ENCODE assay signal across 9 mouse cellular contexts in the genomic region with DNA sequence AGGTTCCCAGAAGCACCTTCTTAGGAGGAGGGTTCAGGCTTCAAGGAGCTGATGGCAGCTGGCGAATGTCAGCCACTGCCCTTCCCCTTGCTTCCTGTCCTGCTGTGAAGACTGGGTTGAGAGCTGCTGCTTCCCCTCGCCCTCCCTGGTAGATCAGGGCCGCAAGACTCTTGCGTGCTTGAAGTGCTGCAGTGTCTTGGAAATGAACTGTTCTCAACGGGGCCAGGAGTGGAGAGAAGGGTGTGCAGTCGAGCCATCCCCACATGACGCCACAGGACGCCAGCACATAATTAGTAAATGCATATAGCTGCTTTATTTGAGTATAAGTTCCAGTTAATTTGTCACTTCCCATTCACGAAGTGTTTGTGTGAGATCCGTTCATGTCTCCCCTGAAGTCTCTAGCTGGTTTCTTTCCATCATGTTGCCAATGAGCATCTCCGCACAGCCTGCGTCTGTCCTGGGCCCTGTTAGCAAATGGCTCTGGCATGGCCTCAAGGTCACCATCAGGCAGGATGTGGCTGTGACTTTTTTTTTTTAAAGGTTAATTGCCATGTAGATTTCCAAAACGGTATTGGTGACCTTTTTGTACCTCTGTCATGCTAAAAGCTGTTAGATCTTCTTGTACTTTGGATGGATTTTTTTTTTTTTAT. TPM values are rescaled to one million over a fixed set of nuclear protein-coding genes. Genes with fewer than 3 reads are reported as not detected.
A peak's percentile ranks its signal among the peaks of the same experiment; 100 is the strongest.
DNase-seq lines count a peak whose midpoint lies in the region; ATAC-seq lines count a peak whose summit lies in the region.
"Had no signal": no experiment of that assay in that cellular context is flagged by ENCODE, and none has a peak within 500 bp of the region (broad histone marks: within the 10 kb centered on the region; RNA-seq: fewer than 3 reads in every experiment).

No protein-coding gene starts in this region.

- DNase-seq in hindbrain, embryonic 11.5 days (ENCODE audit: low spot score): no peak
- peak; percentile 56 for DNase-seq in adrenal gland, postnatal 25 days
- DNase-seq in right cerebral cortex, postnatal 4 days: no peak

- 24% methylated on average over 13 of the region's 13 CpGs for WGBS in hindbrain, embryonic 11.5 days
- 24% methylated on average over 13 of the region's 13 CpGs for WGBS in hindbrain, embryonic 12.5 days
- WGBS in heart, embryonic 15.5 days: 21% methylated on average over 13 of the region's 13 CpGs
- 8% methylated on average over 13 of the region's 13 CpGs for WGBS in lung, embryonic 15.5 days
- 22% methylated on average over 13 of the region's 13 CpGs for WGBS in stomach, embryonic 16.5 days

- H3K4me3 ChIP-seq in hindbrain, embryonic 11.5 days (ENCODE audit: low read depth, low read length): no peak overlapping the region
- no peak overlapping the region for H3K4me3 ChIP-seq in hindbrain, embryonic 12.5 days
- H3K4me3 ChIP-seq in heart, embryonic 15.5 days: 0 out of 2 replicates have a peak overlapping the region, but pooled peaks have one; percentile 3
- no peak overlapping the region for H3K4me3 ChIP-seq in lung, embryonic 15.5 days
- no peak overlapping the region for H3K4me3 ChIP-seq in stomach, embryonic 16.5 days (replicated peaks; ENCODE audit: low read length)

- peak; percentile 25; the same call in 1 of the 2 replicates for ATAC-seq in hindbrain, embryonic 11.5 days (ENCODE audit: low FRiP score)
- no peak for ATAC-seq in hindbrain, embryonic 12.5 days (ENCODE audit: low FRiP score)
- ATAC-seq in heart, embryonic 15.5 days (replicated peaks; ENCODE audit: insufficient number of reproducible peaks, insufficient read depth, low FRiP score, low read depth): peak; percentile 62
- ATAC-seq in lung, embryonic 15.5 days (ENCODE audit: borderline replicate concordance, extremely low read depth, low FRiP score, low TSS enrichment): peak; percentile 88
- ATAC-seq in stomach, embryonic 16.5 days (ENCODE audit: insufficient read depth, low FRiP score): peak; percentile 65
- no peak for ATAC-seq in CD4-positive, CD25-positive, alpha-beta regulatory T cell, adult 4 months
- ATAC-seq: Patski had no signal

- peaks cover 3% of the 10 kb centered on the region; the same call in 1 of the 2 replicates for H3K4me1 ChIP-seq in hindbrain, embryonic 11.5 days (replicated peaks; ENCODE audit: control insufficient read depth, insufficient read depth, low read length)
- H3K4me1 ChIP-seq in hindbrain, embryonic 12.5 days: peaks cover 28% of the 10 kb centered on the region
- H3K4me1 ChIP-seq in heart, embryonic 15.5 days (replicated peaks): peaks cover 56% of the 10 kb centered on the region
- H3K4me1 ChIP-seq in lung, embryonic 15.5 days: peaks cover 78% of the 10 kb centered on the region
- peaks cover 63% of the 10 kb centered on the region for H3K4me1 ChIP-seq in stomach, embryonic 16.5 days (ENCODE audit: control insufficient read depth, insufficient read depth, low read length)

- no peak overlapping the region for H3K4me2 ChIP-seq in hindbrain, embryonic 11.5 days (replicated peaks; ENCODE audit: low read depth, low read length)
- no peak overlapping the region for H3K4me2 ChIP-seq in hindbrain, embryonic 12.5 days (replicated peaks)
- H3K4me2 ChIP-seq in heart, embryonic 15.5 days: peak overlapping the region; percentile 27; the same call in 1 of the 2 replicates
- H3K4me2 ChIP-seq in lung, embryonic 15.5 days: peak overlapping the region; percentile 39
- H3K4me2 ChIP-seq in stomach, embryonic 16.5 days (ENCODE audit: low read depth, low read length): peak overlapping the region; percentile 36

- H3K27me3 ChIP-seq in hindbrain, embryonic 11.5 days (ENCODE audit: control insufficient read depth, insufficient read depth, low read length): no peaks in the 10 kb centered on the region
- no peaks in the 10 kb centered on the region for H3K27me3 ChIP-seq in hindbrain, embryonic 12.5 days
- H3K27me3 ChIP-seq in heart, embryonic 15.5 days: no peaks in the 10 kb centered on the region
- no peaks in the 10 kb centered on the region for H3K27me3 ChIP-seq in lung, embryonic 15.5 days
- no peaks in the 10 kb centered on the region for H3K27me3 ChIP-seq in stomach, embryonic 16.5 days (ENCODE audit: control insufficient read depth, insufficient read depth, low read length)
- H3K27me3 ChIP-seq: Patski had no signal

- no peak overlapping the region for H3K9ac ChIP-seq in hindbrain, embryonic 11.5 days (ENCODE audit: low read depth, low read length)
- H3K9ac ChIP-seq in hindbrain, embryonic 12.5 days: no peak overlapping the region
- 0 out of 2 replicates have a peak overlapping the region, but pooled peaks have one; percentile 14 for H3K9ac ChIP-seq in heart, embryonic 15.5 days
- H3K9ac ChIP-seq in lung, embryonic 15.5 days: no peak overlapping the region; the same call in 1 of the 2 replicates
- peak overlapping the region; percentile 52 for H3K9ac ChIP-seq in stomach, embryonic 16.5 days (ENCODE audit: low read length)

- H3K9me3 ChIP-seq in hindbrain, embryonic 11.5 days (ENCODE audit: control insufficient read depth, low read length): no peaks in the 10 kb centered on the region
- H3K9me3 ChIP-seq in hindbrain, embryonic 12.5 days (replicated peaks): no peaks in the 10 kb centered on the region
- no peaks in the 10 kb centered on the region for H3K9me3 ChIP-seq in heart, embryonic 15.5 days (replicated peaks)
- no peaks in the 10 kb centered on the region for H3K9me3 ChIP-seq in lung, embryonic 15.5 days
- H3K9me3 ChIP-seq in stomach, embryonic 16.5 days (replicated peaks; ENCODE audit: control insufficient read depth, low read length): no peaks in the 10 kb centered on the region

- no peak overlapping the region for H3K27ac ChIP-seq in hindbrain, embryonic 11.5 days (ENCODE audit: low read depth, low read length)
- H3K27ac ChIP-seq in hindbrain, embryonic 12.5 days: no peak overlapping the region
- H3K27ac ChIP-seq in heart, embryonic 15.5 days: peak overlapping the region; percentile 69
- H3K27ac ChIP-seq in lung, embryonic 15.5 days: peak overlapping the region; percentile 81
- peak overlapping the region; percentile 73 for H3K27ac ChIP-seq in stomach, embryonic 16.5 days (ENCODE audit: low read length)

- no peaks in the 10 kb centered on the region for H3K36me3 ChIP-seq in hindbrain, embryonic 11.5 days (ENCODE audit: control insufficient read depth, insufficient read depth, low read length)
- no peaks in the 10 kb centered on the region for H3K36me3 ChIP-seq in hindbrain, embryonic 12.5 days
- no peaks in the 10 kb centered on the region for H3K36me3 ChIP-seq in heart, embryonic 15.5 days
- H3K36me3 ChIP-seq in lung, embryonic 15.5 days: no peaks in the 10 kb centered on the region
- H3K36me3 ChIP-seq in stomach, embryonic 16.5 days (ENCODE audit: control insufficient read depth, insufficient read depth, low read length): no peaks in the 10 kb centered on the region

RNA-seq across cellular contexts. Expression of gene Btbd3, which starts 9.1 kb away (rescaled TPM):
- 19.3 and 21.0 TPM in 2 replicates for polyA plus RNA-seq in hindbrain, embryonic 11.5 days (2014; fragmentation: Nextera tagmentation; extraction: Ambion mirVana)
- polyA plus RNA-seq in hindbrain, embryonic 12.5 days (2016; fragmentation: Nextera tagmentation; extraction: Ambion mirVana): 20.8 and 21.1 TPM in 2 replicates
- total RNA-seq in adrenal gland, postnatal 25 days (2021): 20.9 and 24.6 TPM in 2 replicates
- polyA plus RNA-seq in heart, embryonic 15.5 days (2015; fragmentation: Nextera tagmentation; extraction: Ambion mirVana): 9.9 and 10.9 TPM in 2 replicates
- polyA plus RNA-seq in lung, embryonic 15.5 days (2015; fragmentation: Nextera tagmentation; extraction: Ambion mirVana): 35.6 and 35.8 TPM in 2 replicates
- 26.0 and 33.4 TPM in 2 replicates for polyA plus RNA-seq in stomach, embryonic 16.5 days (2015; fragmentation: Nextera tagmentation; extraction: Ambion mirVana)
- polyA plus RNA-seq in CD4-positive, CD25-positive, alpha-beta regulatory T cell, adult 4 months (2017; shearing (Covaris generic)): not detected

Comparison
In these comparisons a context has a peak if more than half of its experiments do, and no peak if none do; other contexts are left out.
1. ATAC-seq: peak in hindbrain, embryonic 11.5 days (single experiment), heart, embryonic 15.5 days (single experiment), lung, embryonic 15.5 days (single experiment) and stomach, embryonic 16.5 days (single experiment); none in hindbrain, embryonic 12.5 days (single experiment) and CD4-positive, CD25-positive, alpha-beta regulatory T cell, adult 4 months (single experiment).
2. H3K27ac ChIP-seq: peak in heart, embryonic 15.5 days (single experiment), lung, embryonic 15.5 days (single experiment) and stomach, embryonic 16.5 days (single experiment); none in hindbrain, embryonic 11.5 days (single experiment) and hindbrain, embryonic 12.5 days (single experiment).
3. H3K4me2 ChIP-seq: peak in heart, embryonic 15.5 days (single experiment), lung, embryonic 15.5 days (single experiment) and stomach, embryonic 16.5 days (single experiment); none in hindbrain, embryonic 11.5 days (single experiment) and hindbrain, embryonic 12.5 days (single experiment).
4. H3K9ac ChIP-seq: peak in heart, embryonic 15.5 days (single experiment) and stomach, embryonic 16.5 days (single experiment); none in hindbrain, embryonic 11.5 days (single experiment), hindbrain, embryonic 12.5 days (single experiment) and lung, embryonic 15.5 days (single experiment).
5. RNA of gene Btbd3, which starts 9.1 kb away (polyA plus RNA-seq): 35.6 to 35.8 TPM in lung, embryonic 15.5 days, 26.0 to 33.4 TPM in stomach, embryonic 16.5 days, 20.8 to 21.1 TPM in hindbrain, embryonic 12.5 days, 19.3 to 21.0 TPM in hindbrain, embryonic 11.5 days and 9.9 to 10.9 TPM in heart, embryonic 15.5 days; not detected in CD4-positive, CD25-positive, alpha-beta regulatory T cell, adult 4 months; every median in the first group is over 10 times any median in the second.